9 mouse cellular contexts compared by ENCODE assay signal in genomic region chr11:52919231-52919960, GRCm38 (mm10).
DNase-seq lines count a peak whose midpoint lies in the region; TF ChIP-seq lines count a peak whose summit lies in the region.
"Had no signal": no experiment of that assay in that cellular context is flagged by ENCODE, and none has a peak within 500 bp of the region (broad histone marks: within the 10 kb centered on the region; RNA-seq: fewer than 3 reads in every experiment).

No protein-coding gene starts in this region.

- intact Hi-C loops in heart, postnatal 10 days (cut with DNase I) = no loop called here
- intact Hi-C loops in heart, postnatal 36 days (cut with DNase I) = no loop called here

- H3K27ac ChIP-seq in testis, adult 2 months (ENCODE audit: control insufficient read depth, insufficient read depth, low read depth, low read length) = peak overlapping the region; percentile 60
- H3K27ac ChIP-seq: liver, embryonic 13.5 days had no signal

- TF ChIP-seq CTCF in testis, adult 2 months (IDR thresholded peaks at IDR 0.05; ENCODE audit: control insufficient read depth, insufficient read depth, insufficient replicate concordance, low read depth, low read length) = no peak

- H3K27me3 ChIP-seq in testis, adult 2 months (ENCODE audit: control insufficient read depth, insufficient read depth, low read length) = no peaks in the 10 kb centered on the region
- H3K27me3 ChIP-seq: liver, embryonic 13.5 days had no signal

- no peak overlapping the region for H3K4me3 ChIP-seq in testis, adult 2 months (ENCODE audit: control insufficient read depth, low read depth, low read length)
- H3K4me3 ChIP-seq: liver, embryonic 13.5 days had no signal

- peak; percentile 11 to 32 for DNase-seq in heart, postnatal 10 days
- DNase-seq in heart, postnatal 36 days = no peak
- peak; percentile 14 for DNase-seq in urinary bladder, postnatal 14 days (ENCODE audit: low spot score)
- no peak for DNase-seq in urinary bladder, adult 18-20 months (ENCODE audit: low spot score in 2 of 2)
- DNase-seq in heart, postnatal 4 days = peak; percentile 41
- DNase-seq in spleen, adult 12 weeks (ENCODE audit: low spot score) = no peak
- no peak for DNase-seq in liver
- DNase-seq: liver, embryonic 13.5 days had no signal

- no peaks in the 10 kb centered on the region for H3K36me3 ChIP-seq in testis, adult 2 months (ENCODE audit: control insufficient read depth, insufficient read depth, low read length)
- H3K36me3 ChIP-seq: liver, embryonic 13.5 days had no signal

- peaks cover 11% of the 10 kb centered on the region for H3K4me1 ChIP-seq in testis, adult 2 months (ENCODE audit: control insufficient read depth, insufficient read depth, low read length)
- H3K4me1 ChIP-seq: liver, embryonic 13.5 days had no signal

- TF ChIP-seq POLR2A in testis, adult 2 months (IDR thresholded peaks at IDR 0.05; ENCODE audit: control insufficient read depth, low read depth, low read length) = no peak

Comparison
In these comparisons a context has a peak if more than half of its experiments do, and no peak if none do; other contexts are left out.
1. DNase-seq: peak in heart, postnatal 10 days (2 of 2), urinary bladder, postnatal 14 days (single experiment) and heart, postnatal 4 days (single experiment); none in heart, postnatal 36 days (0 of 2), urinary bladder, adult 18-20 months (0 of 2), spleen, adult 12 weeks (single experiment) and liver (single experiment).